Mouse (Mus musculus) spleen, adult 18-20 months (tissue): ENCODE measurements around the gene Gm13090.

Experiments used
- DNase-seq, 2 experiments: peaks; one replicate each; pipeline ENCODE4 v3.0.0; 2022; ENCODE audit warnings: mixed read lengths in 2 of 2

The Gm13090 gene

GRCm38 (mm10) chr4:151103646-151104045, 14.3 kb downstream of the Gm13090 start:
- DNase-seq: no peak

- DNase-seq: no peak
Measured at GRCm38 (mm10) chr4:151104147-151104546, 14.8 kb downstream of the Gm13090 start.

GRCm38 (mm10) chr4:151105886-151106285, 16.5 kb downstream of the Gm13090 start:
- DNase-seq: no peak

GRCm38 (mm10) chr4:151106468-151106867, 17.1 kb downstream of the Gm13090 start:
- DNase-seq: no peak

- DNase-seq: no peak
Measured at GRCm38 (mm10) chr4:151107131-151108001, 18.0 kb downstream of the Gm13090 start.

- DNase-seq: peak; percentile 58 to 78
Measured at GRCm38 (mm10) chr4:151108028-151108771, 18.8 kb downstream of the Gm13090 start.

- DNase-seq: no peak
Measured at GRCm38 (mm10) chr4:151108834-151109241, 19.5 kb downstream of the Gm13090 start.

GRCm38 (mm10) chr4:151111226-151111625, 21.9 kb downstream of the Gm13090 start:
- DNase-seq: no peak

GRCm38 (mm10) chr4:151114574-151114973, 25.2 kb downstream of the Gm13090 start:
- no peak for DNase-seq

GRCm38 (mm10) chr4:151118883-151119282, 29.5 kb downstream of the Gm13090 start:
- DNase-seq: no peak

GRCm38 (mm10) chr4:151127636-151128548, 38.5 kb downstream of the Gm13090 start:
- no peak for DNase-seq

GRCm38 (mm10) chr4:151128641-151129541, 39.5 kb downstream of the Gm13090 start:
- DNase-seq: no peak

GRCm38 (mm10) chr4:151129725-151130557, 40.6 kb downstream of the Gm13090 start:
- no peak for DNase-seq

GRCm38 (mm10) chr4:151130756-151131490, 41.6 kb downstream of the Gm13090 start:
- DNase-seq: no peak

- no peak for DNase-seq
Measured at GRCm38 (mm10) chr4:151132493-151132892, 43.1 kb downstream of the Gm13090 start.

- no peak for DNase-seq
Measured at GRCm38 (mm10) chr4:151133760-151134159, 44.4 kb downstream of the Gm13090 start.

- no peak for DNase-seq
Measured at GRCm38 (mm10) chr4:151135491-151135890, 46.1 kb downstream of the Gm13090 start.

- no peak for DNase-seq
Measured at GRCm38 (mm10) chr4:151137701-151138100, 48.3 kb downstream of the Gm13090 start.

- no peak for DNase-seq
Measured at GRCm38 (mm10) chr4:151138135-151138534, 48.8 kb downstream of the Gm13090 start.

- no peak for DNase-seq
Measured at GRCm38 (mm10) chr4:151138586-151138985, 49.2 kb downstream of the Gm13090 start.
